Mouse (Mus musculus) forebrain, embryonic 13.5 days (tissue): Measurements from ENCODE around the gene Hopx. TPM values are rescaled to one million over a fixed set of nuclear protein-coding genes. Genes with fewer than 3 reads are reported as not detected.

Experiments used
- ATAC-seq: fragments of 200-750 bp; cut with Nextera tagmentation; 2 replicates; pipeline ENCODE4 v1.8.0; 2017
- H3K27ac ChIP-seq: fragments of 300-500 bp; sonication (generic); 2 replicates; pipeline ENCODE4 v1.5.1; 2015; ENCODE audit warnings: inconsistent platforms, mild to moderate bottlenecking, moderate library complexity
- H3K27me3 ChIP-seq: fragments of 300-500 bp; sonication (generic); 2 replicates; pipeline ENCODE4 v1.6.1; 2015; ENCODE audit warnings: mild to moderate bottlenecking, inconsistent platforms
- H3K36me3 ChIP-seq: fragments of 300-500 bp; sonication (generic); 2 replicates; pipeline ENCODE4 v1.6.1; 2015; ENCODE audit warnings: mild to moderate bottlenecking, inconsistent platforms; ENCODE audit not compliant: poor library complexity, severe bottlenecking
- H3K4me1 ChIP-seq: fragments of 300-500 bp; sonication (generic); 2 replicates; pipeline ENCODE4 v1.6.1; 2015; ENCODE audit warnings: inconsistent platforms
- H3K4me2 ChIP-seq: fragments of 300-500 bp; sonication (generic); 2 replicates; pipeline ENCODE4 v1.6.1; 2015; ENCODE audit warnings: inconsistent platforms, mild to moderate bottlenecking, moderate library complexity
- H3K4me3 ChIP-seq: fragments of 300-500 bp; sonication (generic); 2 replicates; pipeline ENCODE4 v1.5.1; 2015; ENCODE audit warnings: mild to moderate bottlenecking, inconsistent platforms
- H3K9ac ChIP-seq: fragments of 300-500 bp; sonication (generic); 2 replicates; pipeline ENCODE4 v1.6.1; 2015; ENCODE audit warnings: mild to moderate bottlenecking, inconsistent platforms
- H3K9me3 ChIP-seq: fragments of 300-500 bp; sonication (generic); replicated peaks from 2 replicates; pipeline ENCODE4 v1.6.1; 2016; ENCODE audit warnings: inconsistent platforms
- WGBS: fragments of 180-500 bp; shearing (Covaris S2); methylation state at CpG from one replicate; pipeline ENCODE4 v1.1.7; 2015; 5-methylcytosine and 5-hydroxymethylcytosine counted together
- polyA plus RNA-seq: library from polyadenylated mRNA; unstranded; fragments of >200 nt; fragmentation: Nextera tagmentation; extraction: Ambion mirVana; gene quantifications from 2 replicates; pipeline ENCODE4 v1.2.1, GENCODE M21; 2015

Hopx gene
- polyA plus RNA-seq, 1 experiment from 2014 or later = 1.5 TPM

DNA sequence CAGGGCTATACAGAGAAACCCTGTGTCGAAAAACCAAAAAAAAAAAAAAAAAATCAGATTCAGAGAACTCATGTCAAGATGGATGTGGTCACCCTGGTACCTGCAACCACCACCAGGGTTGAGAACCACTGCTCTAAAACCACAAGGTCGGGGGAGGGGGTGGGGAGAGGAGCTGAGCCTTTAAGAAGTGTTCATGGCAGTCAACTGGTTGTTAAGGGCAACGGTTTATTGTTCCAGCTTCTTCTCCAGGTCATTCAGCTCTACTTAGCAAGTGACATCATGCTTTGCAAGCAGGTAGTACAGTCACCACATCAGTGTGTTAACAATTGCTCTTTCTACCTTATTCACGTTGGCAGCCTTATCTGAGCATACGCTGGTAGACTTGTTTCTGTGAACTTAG, 29.7 kb upstream of the Hopx start:
- no peak overlapping the region for H3K9ac ChIP-seq
- H3K9me3 ChIP-seq = no peaks in the 10 kb centered on the region
- H3K4me3 ChIP-seq = no peak overlapping the region
- 67% methylated on average over 5 of the region's 5 CpGs for WGBS
- no peaks in the 10 kb centered on the region for H3K4me1 ChIP-seq
- no peaks in the 10 kb centered on the region for H3K36me3 ChIP-seq
- no peak for ATAC-seq
- H3K27ac ChIP-seq = no peak overlapping the region
- no peak overlapping the region for H3K4me2 ChIP-seq
- peaks cover 5% of the 10 kb centered on the region for H3K27me3 ChIP-seq

DNA sequence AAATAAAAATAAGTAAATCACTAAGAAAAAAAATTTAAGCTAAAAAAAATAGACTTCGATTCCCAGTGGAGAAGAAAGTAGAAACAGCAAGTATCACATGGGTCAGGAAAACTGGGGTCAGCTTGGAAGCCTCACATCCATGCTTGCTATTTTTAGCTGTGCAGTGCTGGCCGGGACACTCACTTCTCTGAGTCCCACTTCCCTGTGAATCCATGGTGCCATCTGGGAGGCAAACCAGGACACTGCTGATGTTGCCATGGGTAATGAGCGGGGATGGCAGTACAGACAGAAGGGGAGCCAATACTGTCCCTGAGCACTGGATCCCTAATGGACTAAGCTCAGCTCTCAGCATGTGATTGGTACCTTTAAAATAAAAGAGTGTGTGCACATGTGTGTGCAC, 28.2 kb upstream of the Hopx start:
- ATAC-seq = no peak
- 92% methylated on average over 3 of the region's 3 CpGs for WGBS
- no peaks in the 10 kb centered on the region for H3K9me3 ChIP-seq
- H3K4me1 ChIP-seq = peaks cover 3% of the 10 kb centered on the region
- H3K27me3 ChIP-seq = peaks cover 18% of the 10 kb centered on the region
- H3K4me3 ChIP-seq = no peak overlapping the region
- no peak overlapping the region for H3K4me2 ChIP-seq
- H3K9ac ChIP-seq = no peak overlapping the region
- H3K27ac ChIP-seq = no peak overlapping the region
- no peaks in the 10 kb centered on the region for H3K36me3 ChIP-seq

DNA sequence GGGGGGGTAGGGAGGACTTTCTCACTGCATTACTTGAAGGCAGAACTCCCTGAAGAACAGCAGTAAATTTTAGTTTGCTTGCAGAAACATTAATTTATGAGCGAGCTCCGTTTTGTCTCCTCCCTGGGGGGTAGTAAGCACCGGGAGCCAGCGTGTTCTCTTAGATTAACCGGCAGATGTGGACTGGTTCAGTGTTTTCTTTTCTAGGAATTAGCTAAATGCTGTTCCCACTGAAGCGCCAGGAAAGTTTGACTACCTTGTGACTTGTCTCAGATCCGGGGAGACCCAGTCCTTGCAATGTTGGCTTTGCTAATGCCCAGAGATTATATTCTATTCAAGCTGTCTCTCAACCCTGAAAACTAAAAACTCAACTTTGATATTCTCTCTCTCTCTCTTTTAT, 26.4 kb upstream of the Hopx start:
- no peaks in the 10 kb centered on the region for H3K9me3 ChIP-seq
- H3K27me3 ChIP-seq = peaks cover 18% of the 10 kb centered on the region
- no peak for ATAC-seq
- no peak overlapping the region for H3K9ac ChIP-seq
- no peaks in the 10 kb centered on the region for H3K36me3 ChIP-seq
- 81% methylated on average over 7 of the region's 7 CpGs for WGBS
- H3K4me2 ChIP-seq = no peak overlapping the region
- H3K27ac ChIP-seq = no peak overlapping the region
- H3K4me1 ChIP-seq = peaks cover 20% of the 10 kb centered on the region
- H3K4me3 ChIP-seq = no peak overlapping the region

DNA sequence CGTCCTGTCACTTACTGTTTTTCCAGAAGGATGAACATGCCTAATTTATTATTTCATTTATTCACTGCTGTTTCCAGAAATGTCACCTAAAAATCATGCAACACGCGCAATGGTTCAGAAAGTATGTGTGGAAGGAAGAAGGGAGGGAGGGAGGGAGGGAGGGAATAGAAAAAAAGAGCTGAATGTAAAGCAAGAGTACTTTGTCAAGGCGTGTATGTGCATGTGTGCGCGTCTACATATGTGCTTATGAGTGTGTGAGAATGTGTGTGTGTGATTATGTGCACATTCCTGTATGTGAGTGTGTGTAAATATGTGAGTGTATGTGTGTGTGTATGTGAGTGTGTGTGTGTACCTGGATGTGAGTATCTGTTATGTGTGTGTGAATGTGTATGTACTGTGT, 25.9 kb upstream of the Hopx start:
- 89% methylated on average over 6 of the region's 6 CpGs for WGBS

DNA sequence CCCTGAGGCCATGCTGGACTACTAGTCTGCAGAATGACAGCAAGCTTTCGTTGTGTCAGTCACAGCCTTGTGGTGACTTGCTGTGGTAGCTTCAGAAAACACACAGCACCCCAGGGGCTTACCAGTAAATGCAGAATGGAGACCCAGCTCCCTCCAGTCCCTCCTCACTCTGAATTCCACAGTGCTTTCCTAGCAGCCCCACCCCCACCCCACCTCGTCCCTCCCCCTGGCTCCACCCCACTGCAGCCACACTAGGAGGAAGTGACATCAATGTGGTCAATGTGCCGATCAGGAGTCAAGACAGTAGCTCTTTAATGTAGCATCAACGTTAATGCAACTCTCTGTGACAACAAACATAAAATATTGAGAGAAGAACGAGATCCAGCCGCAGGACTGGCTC, 25.2 kb upstream of the Hopx start:
- Histone ChIP-seq H3K36me3 (no peaks in the 10 kb centered on the region), H3K9ac (no peak overlapping the region), H3K9me3 (no peaks in the 10 kb centered on the region), H3K27ac (no peak overlapping the region), H3K4me3 (no peak overlapping the region), H3K4me2 (no peak overlapping the region), H3K27me3 (peaks cover 18% of the 10 kb centered on the region), H3K4me1 (peaks cover 20% of the 10 kb centered on the region)
- WGBS = 67% methylated on average over 6 of the region's 6 CpGs
- no peak for ATAC-seq

More for the DNA sequence above, 25.9 kb upstream of the Hopx start:
- no peak overlapping the region for H3K4me3 ChIP-seq
- H3K27me3 ChIP-seq = peaks cover 18% of the 10 kb centered on the region
- H3K36me3 ChIP-seq = no peaks in the 10 kb centered on the region
- H3K4me2 ChIP-seq = no peak overlapping the region
- H3K4me1 ChIP-seq = peaks cover 20% of the 10 kb centered on the region
- no peaks in the 10 kb centered on the region for H3K9me3 ChIP-seq
- no peak for ATAC-seq
- no peak overlapping the region for H3K27ac ChIP-seq
- H3K9ac ChIP-seq = no peak overlapping the region

DNA sequence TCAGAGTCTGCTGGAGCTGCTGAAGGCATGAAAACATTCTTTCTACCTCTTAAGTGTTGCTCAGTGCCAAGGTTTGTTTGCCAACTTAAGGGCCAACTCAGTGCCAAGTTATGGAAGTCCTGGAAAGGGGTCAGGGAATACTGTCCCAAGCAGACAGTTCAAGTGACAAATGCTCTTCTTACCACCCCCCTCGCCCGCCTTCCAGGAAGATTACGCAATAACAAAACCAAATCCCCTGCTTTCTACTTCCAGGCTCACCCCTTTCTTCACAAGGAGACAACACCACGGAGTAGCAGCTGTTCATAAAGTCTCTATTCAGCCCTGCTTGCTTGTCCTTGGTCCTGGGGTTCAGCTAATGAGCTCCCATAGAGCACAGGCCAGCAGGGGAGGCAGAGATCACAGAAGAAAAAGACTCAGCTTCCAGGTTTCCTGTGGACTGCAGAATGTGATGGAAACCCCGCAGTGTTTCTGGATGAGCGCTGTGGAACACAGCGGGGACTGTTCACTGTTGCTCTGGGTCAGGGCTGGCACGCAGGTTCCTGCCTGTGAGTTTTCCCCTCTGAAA, 22.9 kb upstream of the Hopx start:
- WGBS = 9% methylated on average over 8 of the region's 8 CpGs
- H3K4me3 ChIP-seq = no peak overlapping the region
- peaks cover 20% of the 10 kb centered on the region for H3K4me1 ChIP-seq
- no peak overlapping the region for H3K9ac ChIP-seq
- no peak overlapping the region for H3K4me2 ChIP-seq
- H3K36me3 ChIP-seq = no peaks in the 10 kb centered on the region
- no peak overlapping the region for H3K27ac ChIP-seq
- no peaks in the 10 kb centered on the region for H3K9me3 ChIP-seq
- peak; percentile 82 for ATAC-seq
- H3K27me3 ChIP-seq = peaks cover 33% of the 10 kb centered on the region

DNA sequence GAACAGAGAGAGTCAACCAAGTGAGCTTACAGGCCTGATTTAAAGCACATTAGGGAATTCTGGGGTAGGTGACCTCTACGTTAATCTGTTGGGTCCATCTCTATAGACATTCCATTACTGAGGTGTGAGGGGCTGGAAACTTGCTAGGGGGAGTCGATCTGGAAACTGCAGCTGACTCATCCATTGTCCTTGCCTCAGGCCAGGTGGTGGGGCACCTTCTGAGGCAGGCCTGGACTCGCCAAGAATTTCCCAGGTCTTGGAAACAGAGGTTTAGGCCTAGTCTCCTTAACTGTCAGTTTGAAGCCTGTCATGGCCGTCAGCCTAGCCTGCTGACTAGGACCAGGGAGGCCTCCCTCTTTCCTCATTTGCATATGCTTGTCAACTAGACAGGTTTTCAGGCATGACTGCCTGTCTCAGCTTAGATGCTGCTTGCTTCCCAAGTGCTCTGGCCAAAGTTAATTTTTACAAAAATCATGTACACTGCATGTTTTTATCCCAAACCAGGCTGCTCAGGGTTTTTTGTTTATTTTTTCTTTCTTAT, 21.8 kb upstream of the Hopx start:
- Histone ChIP-seq H3K4me1 (peaks cover 20% of the 10 kb centered on the region), H3K27ac (no peak overlapping the region), H3K36me3 (no peaks in the 10 kb centered on the region), H3K27me3 (peaks cover 39% of the 10 kb centered on the region), H3K4me2 (no peak overlapping the region), H3K9ac (no peak overlapping the region), H3K4me3 (no peak overlapping the region), H3K9me3 (no peaks in the 10 kb centered on the region)
- 60% methylated on average over 4 of the region's 4 CpGs for WGBS
- ATAC-seq = no peak

DNA sequence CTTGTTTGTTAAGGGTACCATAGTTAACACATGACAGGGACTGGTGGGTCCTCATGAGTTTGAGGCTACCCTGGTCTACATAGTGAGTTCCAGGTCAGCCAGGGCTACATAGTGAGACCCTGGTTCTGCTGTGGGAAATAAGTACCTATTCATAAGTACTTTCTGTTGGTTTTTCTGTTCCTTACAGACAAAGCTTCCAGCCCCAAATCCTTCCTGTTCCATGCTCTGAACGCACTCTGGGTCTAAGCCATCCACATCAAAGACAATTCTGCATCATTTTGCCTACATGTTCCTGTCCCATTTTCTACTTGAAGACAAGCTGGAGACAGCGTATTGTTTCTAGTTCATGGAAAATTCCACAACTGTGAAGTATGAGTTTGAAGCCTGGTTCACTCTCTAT, 20.0 kb upstream of the Hopx start:
- H3K36me3 ChIP-seq = no peaks in the 10 kb centered on the region
- no peaks in the 10 kb centered on the region for H3K9me3 ChIP-seq
- H3K4me3 ChIP-seq = no peak overlapping the region
- H3K27me3 ChIP-seq = peaks cover 51% of the 10 kb centered on the region
- H3K9ac ChIP-seq = no peak overlapping the region
- WGBS = 88% methylated on average over 2 of the region's 2 CpGs
- no peak overlapping the region for H3K4me2 ChIP-seq
- ATAC-seq = no peak
- peaks cover 20% of the 10 kb centered on the region for H3K4me1 ChIP-seq
- H3K27ac ChIP-seq = no peak overlapping the region

DNA sequence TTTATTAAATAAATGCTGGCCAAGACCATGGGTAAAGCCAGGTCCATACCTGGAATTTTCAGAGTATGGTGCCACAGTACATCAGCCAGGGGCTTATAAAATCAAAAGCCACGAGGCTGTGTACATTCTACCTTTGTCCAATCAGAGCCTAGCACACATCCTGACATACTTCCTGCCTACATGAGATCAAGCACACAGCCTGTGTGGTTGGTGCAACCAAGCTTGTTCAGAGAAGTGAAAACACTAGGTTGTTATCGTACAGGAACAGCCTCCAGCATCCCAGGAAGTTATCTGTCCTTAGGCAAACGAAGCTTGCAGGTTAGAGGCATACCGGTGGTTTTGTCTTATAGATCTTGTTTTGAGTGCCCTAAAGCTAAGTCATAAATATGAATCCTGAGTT, 19.5 kb upstream of the Hopx start:
- H3K27me3 ChIP-seq = peaks cover 50% of the 10 kb centered on the region
- no peak overlapping the region for H3K9ac ChIP-seq
- H3K4me3 ChIP-seq = no peak overlapping the region
- H3K36me3 ChIP-seq = no peaks in the 10 kb centered on the region
- no peaks in the 10 kb centered on the region for H3K9me3 ChIP-seq
- H3K4me1 ChIP-seq = peaks cover 20% of the 10 kb centered on the region
- no peak for ATAC-seq
- no peak overlapping the region for H3K4me2 ChIP-seq
- H3K27ac ChIP-seq = no peak overlapping the region
- WGBS = 82% methylated on average over 4 of the region's 4 CpGs

DNA sequence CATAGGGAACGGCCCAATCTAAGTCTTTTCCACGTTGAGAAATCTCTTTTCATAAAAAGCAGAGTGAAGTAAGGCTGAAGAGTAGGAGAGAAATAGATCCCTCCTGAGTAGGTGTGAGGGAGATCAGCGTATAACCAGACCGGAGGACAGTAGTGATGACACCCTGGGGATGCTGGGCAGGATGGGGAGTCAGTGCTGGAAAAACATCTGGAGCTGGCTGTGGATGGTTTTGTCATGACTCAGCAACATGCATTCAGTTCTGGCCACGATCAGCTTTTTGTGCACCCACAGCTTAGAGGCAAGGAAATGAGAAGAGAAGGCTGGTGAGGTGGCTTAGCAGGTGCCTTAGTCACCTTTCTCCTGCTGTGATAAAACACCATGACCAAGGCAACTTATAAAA, 19.0 kb upstream of the Hopx start:
- H3K27ac ChIP-seq = no peak overlapping the region
- H3K4me3 ChIP-seq = no peak overlapping the region
- 82% methylated on average over 5 of the region's 5 CpGs for WGBS
- no peak overlapping the region for H3K4me2 ChIP-seq
- peaks cover 48% of the 10 kb centered on the region for H3K27me3 ChIP-seq
- peaks cover 5% of the 10 kb centered on the region; the same call in 1 of the 2 replicates for H3K9me3 ChIP-seq
- no peak for ATAC-seq
- no peak overlapping the region for H3K9ac ChIP-seq
- no peaks in the 10 kb centered on the region for H3K36me3 ChIP-seq
- H3K4me1 ChIP-seq = peaks cover 20% of the 10 kb centered on the region

DNA sequence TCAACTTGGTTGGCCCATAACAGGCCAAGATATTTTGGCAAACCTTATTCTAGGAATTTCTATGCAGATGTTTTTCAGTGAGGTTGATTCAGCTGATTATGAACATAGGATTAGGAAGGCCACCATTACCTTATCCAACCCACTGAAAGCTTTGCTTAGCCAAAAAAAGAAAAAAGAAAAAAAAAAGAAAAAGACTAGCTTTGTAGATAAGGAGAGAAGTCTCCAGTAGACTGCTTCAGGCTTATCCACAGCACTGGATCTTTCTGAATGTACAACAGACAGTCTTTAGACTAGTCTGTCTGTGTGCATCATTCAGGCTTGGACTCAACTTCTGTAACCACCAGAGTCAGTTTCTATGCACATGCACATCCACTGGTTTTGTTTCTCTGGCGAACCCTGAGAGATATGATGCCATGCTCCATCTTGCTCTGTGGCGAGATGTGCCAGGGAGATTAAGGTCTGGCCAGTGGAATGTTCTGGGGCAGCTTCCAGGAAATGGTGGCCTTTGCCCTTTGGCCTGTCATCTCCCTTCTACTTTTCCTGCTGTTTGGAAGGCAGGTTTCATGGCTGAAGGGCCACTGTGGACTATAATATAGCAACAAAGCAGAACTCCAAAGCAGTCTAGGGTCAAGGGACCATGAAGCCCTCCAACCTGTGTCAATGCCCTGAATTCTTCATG, 17.7 kb upstream of the Hopx start:
- Histone ChIP-seq H3K9ac (no peak overlapping the region), H3K9me3 (peaks cover 14% of the 10 kb centered on the region; the same call in 1 of the 2 replicates), H3K27ac (no peak overlapping the region), H3K4me2 (no peak overlapping the region), H3K27me3 (peaks cover 49% of the 10 kb centered on the region), H3K36me3 (no peaks in the 10 kb centered on the region), H3K4me3 (no peak overlapping the region), H3K4me1 (peaks cover 12% of the 10 kb centered on the region)
- 92% methylated on average over 2 of the region's 2 CpGs for WGBS
- ATAC-seq = no peak

DNA sequence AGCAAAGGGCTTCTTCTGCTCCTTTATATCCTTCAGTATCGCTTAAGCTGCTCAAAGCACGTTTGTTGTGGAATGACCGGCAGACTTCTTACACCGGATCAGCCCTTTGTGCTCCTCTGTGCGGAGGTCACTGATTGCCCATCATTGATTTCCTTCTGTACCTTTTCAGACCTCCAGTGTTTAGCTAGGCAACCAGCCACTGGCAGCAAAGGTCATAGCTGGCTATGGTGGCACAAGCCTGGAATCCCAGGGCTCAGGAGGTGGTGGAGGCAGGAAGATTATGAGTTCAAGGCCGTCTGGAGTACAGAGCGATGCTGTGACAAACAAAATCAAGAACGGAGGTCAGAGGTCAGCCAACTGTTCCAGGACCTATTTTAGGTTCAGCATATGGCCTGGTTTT, 17.0 kb upstream of the Hopx start:
- H3K36me3 ChIP-seq = no peaks in the 10 kb centered on the region
- H3K27me3 ChIP-seq = peaks cover 56% of the 10 kb centered on the region
- H3K9me3 ChIP-seq = peaks cover 14% of the 10 kb centered on the region; the same call in 1 of the 2 replicates
- H3K9ac ChIP-seq = no peak overlapping the region
- no peak overlapping the region for H3K4me3 ChIP-seq
- no peak overlapping the region for H3K4me2 ChIP-seq
- ATAC-seq = no peak
- no peak overlapping the region for H3K27ac ChIP-seq
- WGBS = 82% methylated on average over 8 of the region's 8 CpGs
- peaks cover 5% of the 10 kb centered on the region for H3K4me1 ChIP-seq
